Mouse (Mus musculus) bone marrow, adult 2 months (tissue): ENCODE results near the gene 2410015M20Rik. TPM values are rescaled to one million over a fixed set of nuclear protein-coding genes. Genes with fewer than 3 reads are reported as not detected.

Experiments
- H3K27ac ChIP-seq: fragments of 200-500 bp; 2 replicates; pipeline ENCODE4 v1.5.1; 2012; ENCODE audit warnings: low read depth, mild to moderate bottlenecking, control low read depth, inconsistent platforms, low read length; ENCODE audit not compliant: control insufficient read depth, poor library complexity, insufficient read depth
- H3K4me1 ChIP-seq: fragments of 200-500 bp; 2 replicates; pipeline ENCODE4 v1.6.1; 2011; ENCODE audit warnings: low read length; ENCODE audit not compliant: control insufficient read depth, insufficient read depth
- H3K4me3 ChIP-seq: fragments of 200-500 bp; replicated peaks from 2 replicates; pipeline ENCODE3; 2011; ENCODE audit warnings: mild to moderate bottlenecking, low read depth, low read length, control low read depth; ENCODE audit not compliant: control insufficient read depth
- CTCF ChIP-seq: fragments of 200-500 bp; IDR thresholded peaks from 2 replicates; pipeline ENCODE4 v1.5.1; 2011; ENCODE audit warnings: low read length, control low read depth; ENCODE audit not compliant: control insufficient read depth, insufficient read depth
- POLR2A ChIP-seq: fragments of 200-500 bp; IDR thresholded peaks from 2 replicates; pipeline ENCODE4 v1.6.1; 2011; ENCODE audit warnings: low read depth, mild to moderate bottlenecking, control low read depth, low read length, borderline replicate concordance; ENCODE audit not compliant: control insufficient read depth
- WGBS: fragments of 180-500 bp; shearing (Covaris S2); methylation state at CpG from one replicate; pipeline ENCODE4 v1.1.7; 2018; 5-methylcytosine and 5-hydroxymethylcytosine counted together
- polyA plus RNA-seq: library from polyadenylated mRNA; stranded (reverse); fragments of >200 nt; gene quantifications from 2 replicates; pipeline ENCODE4 v1.2.4, GENCODE M21; 2011; ENCODE audit warnings: low replicate concordance; ENCODE audit not compliant: missing spikeins, insufficient read depth, insufficient read length

Gene 2410015M20Rik
- polyA plus RNA-seq, 1 experiment, result 94.1 TPM

GRCm38 (mm10) chr17:56607521-56608062, 2.0 kb downstream of the 2410015M20Rik start:
- Histone ChIP-seq H3K27ac (no peak overlapping the region), H3K4me3 (no peak overlapping the region), H3K4me1 (peaks cover 3% of the 10 kb centered on the region; the same call in 1 of the 2 replicates)
- WGBS, result 90% methylated on average over 3 of the region's 3 CpGs
- no peak for TF ChIP-seq POLR2A
- no peak for TF ChIP-seq CTCF

- Histone ChIP-seq H3K4me3 (no peak overlapping the region), H3K27ac (no peak overlapping the region), H3K4me1 (peaks cover 2% of the 10 kb centered on the region; the same call in 1 of the 2 replicates)
- TF ChIP-seq POLR2A (no peak), CTCF (no peak)
- WGBS, result 85% methylated on average over 9 of the region's 9 CpGs
Observed at GRCm38 (mm10) chr17:56605431-56605830, 4.1 kb downstream of the 2410015M20Rik start.

- Histone ChIP-seq H3K4me1 (peaks cover 2% of the 10 kb centered on the region; the same call in 1 of the 2 replicates), H3K27ac (no peak overlapping the region), H3K4me3 (no peak overlapping the region)
- WGBS, result 90% methylated on average over 3 of the region's 3 CpGs
- TF ChIP-seq CTCF (no peak), POLR2A (no peak)
Observed at GRCm38 (mm10) chr17:56604422-56604821, 5.1 kb downstream of the 2410015M20Rik start.

GRCm38 (mm10) chr17:56604070-56604380, 5.5 kb downstream of the 2410015M20Rik start:
- Histone ChIP-seq H3K4me3 (no peak overlapping the region), H3K4me1 (peaks cover 2% of the 10 kb centered on the region; the same call in 1 of the 2 replicates), H3K27ac (no peak overlapping the region)
- TF ChIP-seq POLR2A (no peak), CTCF (no peak)
- 86% methylated on average over 9 of the region's 9 CpGs for WGBS

- 97% methylated on average over 28 of the region's 28 CpGs for WGBS
- H3K4me1 ChIP-seq, result no peaks in the 10 kb centered on the region
- no peak overlapping the region for H3K27ac ChIP-seq
- TF ChIP-seq CTCF (no peak), POLR2A (peak; percentile 19; the same call in 1 of the 2 replicates)
- no peak overlapping the region for H3K4me3 ChIP-seq
Observed at GRCm38 (mm10) chr17:56603186-56604069, 6.1 kb downstream of the 2410015M20Rik start.

- Histone ChIP-seq H3K27ac (no peak overlapping the region), H3K4me1 (no peaks in the 10 kb centered on the region), H3K4me3 (no peak overlapping the region)
- WGBS, result 90% methylated on average over 8 of the region's 8 CpGs
- no peak for TF ChIP-seq CTCF
- no peak for TF ChIP-seq POLR2A
Observed at GRCm38 (mm10) chr17:56593527-56594271, 15.9 kb downstream of the 2410015M20Rik start.

GRCm38 (mm10) chr17:56592553-56592952, 17.0 kb downstream of the 2410015M20Rik start:
- Histone ChIP-seq H3K4me1 (no peaks in the 10 kb centered on the region), H3K27ac (no peak overlapping the region), H3K4me3 (no peak overlapping the region)
- no peak for TF ChIP-seq POLR2A

GRCm38 (mm10) chr17:56588921-56589320, 20.6 kb downstream of the 2410015M20Rik start:
- H3K4me1 ChIP-seq, result peaks cover 3% of the 10 kb centered on the region; the same call in 1 of the 2 replicates
- 95% methylated on average over 4 of the region's 4 CpGs for WGBS
- no peak for TF ChIP-seq CTCF
- no peak for TF ChIP-seq POLR2A
- H3K4me3 ChIP-seq, result no peak overlapping the region
- no peak overlapping the region for H3K27ac ChIP-seq
